Mouse (Mus musculus) CD4-positive, CD25-positive, alpha-beta regulatory T cell, adult 2 months (primary cell): ENCODE data around the gene Slc35c1.
"Not testable (repeated sequence)": the region's sequence is repeated elsewhere in the genome, so short reads cannot be mapped to it uniquely, and the experiment has no call there.

Experiments used
- DNase-seq: peaks from one replicate; pipeline ENCODE4 v3.0.0-alpha.2; 2012; ENCODE audit warnings: low read depth, low spot score

Gene Slc35c1

GRCm38 (mm10) chr2:92459921-92460707 is at the start of gene Slc35c1:
Gene Slc35c1 (minus strand): TSS chr2:92460538.
- peak; percentile 76 for DNase-seq

DNA sequence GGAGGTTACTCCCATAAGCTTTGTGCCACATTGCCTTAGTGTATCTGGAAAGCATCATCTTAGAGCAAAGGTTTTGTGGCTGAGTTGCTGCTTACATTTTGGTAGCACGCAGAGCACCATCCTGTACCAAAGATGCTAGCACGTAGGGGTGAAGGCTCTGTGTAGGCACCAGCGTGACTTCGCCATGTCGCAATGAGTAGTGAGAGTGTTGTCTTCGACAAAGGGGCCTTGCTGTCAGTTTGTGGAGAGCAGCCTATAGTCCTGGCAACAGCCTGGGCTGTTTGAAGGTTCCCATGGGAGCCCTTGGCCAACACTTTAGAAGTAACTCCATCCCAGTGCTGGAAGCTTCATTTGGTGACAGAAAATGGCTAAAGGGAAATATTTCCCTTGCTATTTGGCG is 45.0 kb upstream of the Slc35c1 start:
- DNase-seq: no peak

- DNase-seq: peak; percentile 24
These were observed 43.1 kb upstream of the Slc35c1 start for GRCm38 (mm10) chr2:92503421-92503820.

DNA sequence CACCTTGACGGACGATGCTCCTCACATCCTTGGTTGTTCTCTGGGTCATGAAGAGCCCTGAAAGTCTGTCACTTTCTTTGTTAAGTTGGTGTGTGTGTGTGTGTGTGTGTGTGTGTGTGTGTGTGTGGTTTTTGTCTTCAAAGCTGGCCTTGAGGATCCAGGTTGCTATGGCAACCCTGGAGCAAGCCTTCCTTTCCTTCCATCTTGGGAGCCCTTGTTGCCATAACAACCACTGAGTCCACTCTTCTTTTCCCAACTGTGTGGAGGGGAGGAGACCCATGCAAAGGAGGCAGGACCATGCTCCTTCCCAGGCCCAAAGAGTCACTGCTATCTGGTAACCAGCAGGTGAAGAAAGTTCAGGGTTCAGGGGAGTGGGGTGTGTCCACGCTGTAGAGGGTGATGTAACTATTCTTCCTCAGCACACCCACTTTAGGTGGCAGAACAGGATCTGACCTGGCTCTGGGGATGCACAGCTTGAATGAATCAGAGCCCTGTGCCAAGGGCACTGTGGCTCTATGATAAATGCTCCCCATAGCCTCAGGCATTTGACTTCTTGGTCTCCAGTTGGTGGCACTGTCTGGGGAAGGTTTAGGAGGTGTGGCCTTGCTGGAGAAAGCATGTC is 39.5 kb upstream of the Slc35c1 start:
- DNase-seq: no peak

- DNase-seq: no peak
These were observed 36.8 kb upstream of the Slc35c1 start for GRCm38 (mm10) chr2:92497112-92497511.

DNA sequence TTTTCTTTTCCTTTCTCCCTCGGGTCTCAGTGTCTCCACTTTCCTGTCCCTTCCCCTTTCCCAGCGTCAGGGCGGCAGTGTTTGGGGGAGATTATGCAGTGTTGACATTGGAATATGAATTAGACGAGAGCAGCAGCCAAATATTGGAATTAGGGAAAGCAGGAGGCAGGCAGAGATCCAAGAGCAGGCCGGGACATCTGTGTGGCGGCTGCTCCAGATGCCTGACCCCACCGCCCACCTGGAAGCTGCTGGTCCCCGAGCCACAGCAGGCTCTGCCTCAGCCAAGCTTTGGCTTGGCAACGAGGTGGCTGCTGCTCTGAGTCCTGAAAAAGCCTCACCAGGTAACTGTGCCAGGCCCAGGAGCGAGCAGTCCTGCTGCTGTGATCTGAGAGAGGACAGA is 36.3 kb upstream of the Slc35c1 start:
- no peak for DNase-seq

DNA sequence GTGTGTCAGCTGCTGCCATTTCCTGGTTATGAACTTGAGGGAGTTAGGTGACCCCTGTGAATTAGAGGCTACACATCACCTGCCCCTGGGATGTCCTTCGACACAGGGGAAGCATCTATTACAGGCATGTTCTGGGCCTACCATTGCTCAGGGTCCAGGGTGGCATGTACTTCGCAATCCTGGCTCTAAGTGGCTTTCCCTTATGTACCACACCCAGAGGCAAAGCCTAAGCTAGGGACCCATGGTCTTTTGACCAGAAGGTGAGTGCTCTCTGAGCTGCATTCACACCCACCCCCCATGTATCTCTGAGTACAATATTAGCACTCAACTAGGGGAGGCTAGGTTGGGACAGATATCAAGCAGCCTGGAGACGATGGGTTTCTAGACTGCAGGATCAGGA is 34.6 kb upstream of the Slc35c1 start:
- no peak for DNase-seq

DNA sequence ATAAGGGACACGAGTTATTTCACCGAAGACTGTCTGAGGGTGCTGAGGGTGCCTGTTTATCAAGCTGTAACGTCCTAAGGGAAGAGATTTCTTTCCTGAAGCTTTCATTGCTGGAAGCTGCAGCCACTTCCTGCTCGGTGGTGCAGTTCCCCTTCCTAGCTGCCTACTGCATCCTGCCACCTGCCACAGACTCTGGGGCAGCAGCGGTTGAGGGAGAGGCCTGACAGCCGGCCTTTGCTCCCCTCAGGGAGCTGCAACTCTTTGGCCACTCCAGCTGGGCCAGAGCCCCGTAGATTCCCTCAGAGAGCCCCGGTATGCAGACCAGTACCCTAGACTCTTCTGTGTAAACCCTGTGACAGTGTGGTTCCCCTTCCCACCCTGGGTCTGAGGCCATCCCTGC is 34.1 kb upstream of the Slc35c1 start:
- DNase-seq: no peak

- no peak for DNase-seq
These were observed 33.5 kb upstream of the Slc35c1 start for GRCm38 (mm10) chr2:92493656-92494390.

- no peak for DNase-seq
These were observed 31.7 kb upstream of the Slc35c1 start for GRCm38 (mm10) chr2:92491950-92492501.

- DNase-seq: no peak
These were observed 30.2 kb upstream of the Slc35c1 start for GRCm38 (mm10) chr2:92490541-92490940.

DNA sequence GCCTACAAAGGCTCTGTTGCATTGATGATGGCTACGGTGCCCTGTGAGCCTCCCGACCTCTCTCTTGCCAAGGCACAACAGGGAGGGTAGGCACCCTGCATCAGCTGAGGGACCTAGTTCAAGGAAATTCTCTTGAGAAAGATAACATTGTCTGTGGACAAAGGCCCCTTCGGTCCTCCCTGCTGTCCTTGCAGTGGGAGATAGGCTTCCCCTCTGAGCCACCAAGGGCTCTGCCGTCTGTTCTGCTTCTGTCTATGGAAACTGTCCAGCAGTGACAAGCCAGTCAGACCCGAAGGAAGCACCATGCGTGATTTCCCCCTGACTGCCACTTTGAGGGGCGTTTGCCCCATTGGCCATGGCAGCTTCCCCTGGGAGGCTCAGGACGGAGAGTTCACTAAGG is 27.5 kb upstream of the Slc35c1 start:
- no peak for DNase-seq

- DNase-seq: no peak
These were observed 26.6 kb upstream of the Slc35c1 start for GRCm38 (mm10) chr2:92486911-92487310.

GRCm38 (mm10) chr2:92486403-92486802 is 26.1 kb upstream of the Slc35c1 start:
- peak; percentile 90 for DNase-seq

DNA sequence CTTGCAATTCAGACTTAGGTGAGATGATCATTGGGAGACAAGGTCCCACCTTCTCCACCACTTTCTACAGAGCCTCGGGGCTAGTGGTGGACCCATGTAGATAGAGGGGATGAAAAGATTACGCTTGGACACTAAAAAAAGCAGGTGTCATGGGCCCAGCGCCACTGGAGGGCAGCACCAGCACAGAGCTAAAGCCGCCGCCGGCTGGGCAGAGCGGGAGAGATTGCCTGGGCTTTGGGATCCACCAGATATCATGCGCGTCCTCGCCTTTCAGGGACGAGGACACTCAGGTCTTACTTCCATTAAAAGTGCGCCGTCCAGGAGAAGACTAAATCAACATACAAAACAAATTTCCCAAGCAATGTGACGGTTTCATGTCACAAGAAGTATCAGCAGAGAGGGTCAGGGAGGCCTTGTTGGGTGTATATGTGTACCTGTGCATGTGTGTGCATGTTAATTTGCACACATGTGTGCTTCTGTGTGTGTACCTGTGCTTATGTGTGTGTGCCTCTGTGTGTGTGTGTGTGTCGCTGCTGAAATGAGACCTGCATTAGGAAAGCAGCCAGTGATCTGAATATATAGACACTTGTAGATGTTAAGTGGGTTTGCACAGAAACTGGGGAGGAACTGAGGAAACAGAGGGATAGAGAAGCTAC is 25.4 kb upstream of the Slc35c1 start:
- DNase-seq: peak; percentile 64

DNA sequence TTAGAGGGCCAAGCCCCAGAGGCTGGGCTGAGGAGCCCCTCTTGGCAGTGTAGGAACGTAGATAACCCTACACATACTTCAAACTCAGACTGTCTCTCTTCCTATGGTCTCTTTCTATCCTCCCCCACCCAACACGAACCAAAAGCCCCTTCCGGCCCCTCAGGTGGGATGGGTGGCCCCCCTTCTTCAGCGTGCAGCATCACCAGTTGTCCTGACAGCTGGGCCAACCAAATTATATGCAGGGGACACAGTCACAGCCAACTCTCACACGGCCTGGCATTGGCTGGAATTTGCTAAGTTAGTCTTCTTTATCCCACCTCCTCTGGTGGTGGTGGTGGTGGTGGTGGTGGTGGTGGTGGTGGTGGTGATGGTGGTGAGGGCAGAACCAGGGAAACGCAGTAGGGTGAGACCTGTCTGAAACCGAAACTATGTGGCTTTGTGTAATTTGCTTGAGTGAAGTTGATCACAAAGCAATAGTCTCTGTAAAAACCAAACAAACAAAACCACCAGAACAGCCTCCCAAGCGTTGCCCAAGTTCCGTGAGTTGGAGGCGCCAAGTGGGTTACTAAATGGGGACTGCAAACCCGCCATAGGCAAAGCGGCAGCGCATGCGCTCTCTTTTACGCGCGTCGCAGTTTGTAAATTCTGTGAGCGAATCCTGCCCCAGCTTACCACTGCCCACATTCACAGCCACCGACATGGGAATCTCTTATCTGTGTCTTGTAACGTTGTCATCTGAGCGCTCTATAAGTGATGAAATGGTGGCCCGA is 24.1 kb upstream of the Slc35c1 start:
- DNase-seq: peak; percentile 79

GRCm38 (mm10) chr2:92483505-92483904 is 23.2 kb upstream of the Slc35c1 start:
- no peak for DNase-seq

GRCm38 (mm10) chr2:92482551-92482950 is 22.2 kb upstream of the Slc35c1 start:
- DNase-seq: no peak

DNA sequence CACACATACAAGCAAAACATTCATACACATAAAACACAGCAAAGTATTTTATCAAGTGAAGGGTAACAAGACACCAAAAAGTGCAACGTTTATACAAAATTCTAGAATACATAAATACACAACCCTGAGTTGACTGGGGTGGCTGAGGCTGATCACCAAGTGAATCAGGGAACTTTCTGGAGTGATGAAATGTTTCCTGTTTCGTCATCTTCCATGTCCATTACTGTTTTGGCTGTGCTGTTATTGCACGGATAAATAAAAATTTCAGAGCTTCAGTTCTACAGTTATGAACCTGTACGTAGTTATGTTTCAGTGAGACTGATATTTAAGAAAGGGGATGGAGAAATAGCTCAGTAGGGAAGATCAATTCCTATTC is 18.0 kb upstream of the Slc35c1 start:
- no peak for DNase-seq

DNA sequence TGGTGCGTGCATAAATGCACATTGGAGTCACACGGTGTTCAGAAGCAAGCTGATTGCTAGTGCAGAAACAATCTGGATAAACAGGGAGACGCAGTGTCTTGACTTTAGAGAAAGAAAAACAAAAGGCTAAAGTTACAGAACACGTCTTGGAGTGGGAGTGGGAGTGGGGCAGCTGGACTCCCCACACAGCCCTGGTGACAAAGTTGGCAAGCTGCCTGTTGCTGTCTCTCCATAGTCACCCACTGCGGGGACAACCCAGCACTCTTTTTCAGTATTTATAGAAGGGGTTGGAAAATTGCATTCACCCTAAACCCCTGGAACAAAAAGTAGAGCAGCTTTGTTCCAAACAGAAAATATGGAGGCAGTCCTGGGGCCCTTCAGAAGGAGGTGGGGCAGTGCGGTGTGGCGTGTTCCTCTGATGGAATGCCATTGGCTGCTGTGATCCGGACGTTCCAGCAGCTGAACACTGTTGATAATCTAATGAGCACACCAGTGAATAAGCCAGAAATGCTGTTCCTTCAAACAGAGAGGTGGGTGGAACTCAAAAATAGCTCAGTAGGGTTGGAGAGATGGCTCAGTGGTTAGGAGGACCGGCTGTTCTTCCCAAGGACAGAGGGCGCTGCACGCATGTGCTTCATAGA is 17.5 kb upstream of the Slc35c1 start:
- DNase-seq: no peak

GRCm38 (mm10) chr2:92476580-92476979 is 16.2 kb upstream of the Slc35c1 start:
- not testable (repeated sequence) for DNase-seq
